ENCODE assay signal across 26 mouse cellular contexts in the genomic region with DNA sequence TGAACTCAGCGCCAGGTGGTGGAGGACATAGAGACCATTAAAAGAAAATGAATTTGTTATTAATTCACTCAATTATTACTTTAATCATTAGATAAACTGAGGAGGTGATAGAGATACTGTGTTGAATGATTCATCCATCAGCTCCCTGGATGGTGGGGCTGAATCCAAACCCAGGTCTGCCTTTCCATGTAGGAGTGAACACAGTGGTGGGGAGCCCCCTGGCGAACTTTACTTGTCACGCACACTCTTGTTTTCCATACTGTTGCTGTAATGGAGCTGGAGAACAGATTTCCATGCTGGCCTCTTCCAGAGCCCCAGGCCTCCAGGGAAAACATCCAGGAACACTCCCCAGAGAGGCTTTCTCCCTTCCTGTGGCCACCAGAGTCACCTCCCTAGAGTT. TPM values are rescaled to one million over a fixed set of nuclear protein-coding genes. Genes with fewer than 3 reads are reported as not detected.
DNase-seq lines count a peak whose midpoint lies in the region; TF ChIP-seq lines count a peak whose summit lies in the region.
"Had no signal": no experiment of that assay in that cellular context is flagged by ENCODE, and none has a peak within 500 bp of the region (broad histone marks: within the 10 kb centered on the region; RNA-seq: fewer than 3 reads in every experiment).

No protein-coding gene starts in this region.

- H3K9me3 ChIP-seq in ES-E14 (ENCODE audit: control insufficient read depth, insufficient read depth, low read depth, low read length): no peaks in the 10 kb centered on the region
- H3K9me3 ChIP-seq: embryonic facial prominence, embryonic 15.5 days; liver, embryonic 15.5 days had no signal

- DNase-seq in layer of hippocampus, adult 2 months (ENCODE audit: low spot score in 2 of 2): no peak
- DNase-seq in layer of hippocampus, postnatal 25 days (ENCODE audit: extremely low spot score in 1 of 2, low spot score in 1 of 2): no peak
- DNase-seq in ES-E14 (ENCODE audit: low read depth, low spot score): no peak
- DNase-seq in induced T-regulatory cell, adult 2 months (ENCODE audit: low read depth): peak; percentile 3
- peak; percentile 24 for DNase-seq in thymus, postnatal 4 days
- DNase-seq in gastrocnemius, postnatal 14 days: no peak
- no peak for DNase-seq in urinary bladder, postnatal 36 days (ENCODE audit: low spot score in 2 of 2)
- DNase-seq: adrenal gland, adult 8-10 months; cerebellum, adult 8-10 months; cerebellum, postnatal 25 days; gastrocnemius, postnatal 36 days; heart, adult 18-20 months; kidney, adult 11 months; layer of hippocampus, postnatal 36 days; lung, embryonic 14.5 days; lung, postnatal 14 days; right cerebral cortex, postnatal 4 days had no signal

- no peaks in the 10 kb centered on the region for H3K4me1 ChIP-seq in ES-E14 (ENCODE audit: control insufficient read depth in 2 of 2, insufficient read depth in 2 of 2, low read length in 2 of 2, poor library complexity in 1 of 2)
- H3K4me1 ChIP-seq: embryonic facial prominence, embryonic 10.5 days; embryonic facial prominence, embryonic 15.5 days; forebrain, embryonic 13.5 days; heart, embryonic 12.5 days; limb, embryonic 12.5 days; liver, embryonic 15.5 days; midbrain, embryonic 10.5 days; neural tube, embryonic 13.5 days had no signal

- in situ Hi-C loops in ES-E14 (cut with MboI; ENCODE audit: low sequenced_read_pairs in 2 of 2, unreplicated experiment in 2 of 2): no loop called here

- no peak overlapping the region for H3K9ac ChIP-seq in ES-E14 (ENCODE audit: insufficient read depth, low read depth, low read length, poor library complexity, severe bottlenecking)
- H3K9ac ChIP-seq: embryonic facial prominence, embryonic 15.5 days; forebrain, embryonic 13.5 days; heart, embryonic 12.5 days; hindbrain, embryonic 14.5 days; limb, embryonic 12.5 days; liver, embryonic 15.5 days; lung, embryonic 14.5 days; neural tube, embryonic 13.5 days had no signal

- no peak overlapping the region for H3K27ac ChIP-seq in layer of hippocampus, adult 2 months
- no peak overlapping the region for H3K27ac ChIP-seq in ES-E14 (ENCODE audit: insufficient read depth, low read depth, low read length, poor library complexity, severe bottlenecking)
- H3K27ac ChIP-seq: embryonic facial prominence, embryonic 10.5 days; embryonic facial prominence, embryonic 15.5 days; forebrain, embryonic 13.5 days; hindbrain, embryonic 14.5 days; limb, embryonic 12.5 days; liver, embryonic 15.5 days; midbrain, embryonic 10.5 days; neural tube, embryonic 13.5 days had no signal

- intact Hi-C loops in gastrocnemius, postnatal 14 days (cut with DNase I; ENCODE audit: low total_unique reads): no loop called here

- TF ChIP-seq CTCF in layer of hippocampus, adult 2 months (conservative IDR thresholded peaks at IDR 0.05): peak; percentile 14; the same call in 1 of the 2 replicates

- H3K36me3 ChIP-seq in ES-E14 (ENCODE audit: control insufficient read depth, insufficient read depth, low read length, poor library complexity, severe bottlenecking): no peaks in the 10 kb centered on the region
- H3K36me3 ChIP-seq: embryonic facial prominence, embryonic 10.5 days; embryonic facial prominence, embryonic 15.5 days; heart, embryonic 12.5 days; limb, embryonic 12.5 days; liver, embryonic 15.5 days; midbrain, embryonic 10.5 days; neural tube, embryonic 13.5 days had no signal

- no peak overlapping the region for H3K4me3 ChIP-seq in layer of hippocampus, adult 2 months
- no peak overlapping the region for H3K4me3 ChIP-seq in ES-E14 (ENCODE audit: insufficient read depth in 1 of 2, low read depth in 1 of 2, low read length in 2 of 2, poor library complexity in 1 of 2, severe bottlenecking in 1 of 2)
- H3K4me3 ChIP-seq: embryonic facial prominence, embryonic 10.5 days; embryonic facial prominence, embryonic 15.5 days; forebrain, embryonic 13.5 days; heart, embryonic 12.5 days; limb, embryonic 12.5 days; liver, embryonic 15.5 days; midbrain, embryonic 10.5 days; neural tube, embryonic 13.5 days had no signal

TF ChIP-seq in ES-E14, 5 proteins besides CTCF, POLR2A, EP300 and RAD21:
- no peak for TF ChIP-seq HCFC1 (IDR thresholded peaks at IDR 0.05; ENCODE audit: borderline replicate concordance, insufficient read depth, low read length)
- peak; percentile 41; the same call in 1 of the 2 replicates for TF ChIP-seq ZC3H11A (IDR thresholded peaks at IDR 0.05; ENCODE audit: borderline replicate concordance, low read depth, low read length)
- TF ChIP-seq CHD2 (IDR thresholded peaks at IDR 0.05; ENCODE audit: low read depth, low read length): no peak

RNA-seq across cellular contexts. Expression of gene Btbd11, which starts 50.6 kb away (rescaled TPM):
- 10 to 100 TPM; 19.6 to 20.1 TPM for total RNA-seq in layer of hippocampus, adult 2 months (2021)
- total RNA-seq in layer of hippocampus, postnatal 25 days (2021): 10 to 100 TPM; 17.4 to 20.7 TPM
- 9.9 and 14.7 TPM in 2 replicates for total RNA-seq in ES-E14 (2012; rRNA removed)
- total RNA-seq in gastrocnemius, postnatal 14 days (2021): 1 to 10 TPM in 1 of 2 experiments, under 1 TPM in 1; 0.47 to 1.1 TPM

Comparison
In these comparisons a context has a peak if more than half of its experiments do, and no peak if none do; other contexts are left out.
1. DNase-seq: peak in induced T-regulatory cell, adult 2 months (single experiment) and thymus, postnatal 4 days (single experiment); none in layer of hippocampus, adult 2 months (0 of 2), layer of hippocampus, postnatal 25 days (0 of 2), ES-E14 (single experiment), gastrocnemius, postnatal 14 days (single experiment) and urinary bladder, postnatal 36 days (0 of 2).